Comparison of ENCODE assay signal across 11 mouse cellular contexts in the genomic region with DNA sequence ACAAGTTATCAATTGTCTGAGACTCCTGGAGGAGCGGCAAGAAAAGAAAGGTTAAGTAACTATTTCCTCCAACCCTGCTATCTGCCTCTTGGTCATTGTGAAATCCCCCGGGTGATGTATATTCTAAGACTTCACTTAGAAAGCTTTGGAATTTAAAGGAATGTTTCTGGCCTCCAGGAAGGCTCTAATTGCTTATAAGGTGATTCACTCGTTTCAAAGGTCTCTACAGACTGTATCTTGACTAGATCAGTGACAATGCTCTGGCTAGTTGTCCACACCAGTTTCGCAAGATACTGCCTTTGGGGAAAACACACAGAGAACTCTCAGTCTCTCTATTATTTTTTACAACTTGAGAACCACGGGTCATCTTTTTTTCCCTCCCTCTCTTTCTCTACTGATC. TPM values are rescaled to one million over a fixed set of nuclear protein-coding genes. Genes with fewer than 3 reads are reported as not detected.
DNase-seq lines count a peak whose midpoint lies in the region; ATAC-seq and TF ChIP-seq lines count a peak whose summit lies in the region.
"Had no signal": no experiment of that assay in that cellular context is flagged by ENCODE, and none has a peak within 500 bp of the region (broad histone marks: within the 10 kb centered on the region; RNA-seq: fewer than 3 reads in every experiment).

No protein-coding gene starts in this region.

- H3K9me3 ChIP-seq in lung, postnatal 0 days (ENCODE audit: low read length), result no peaks in the 10 kb centered on the region
- H3K9me3 ChIP-seq in midbrain, embryonic 15.5 days, result no peaks in the 10 kb centered on the region
- H3K9me3 ChIP-seq: forebrain, embryonic 13.5 days; heart, embryonic 13.5 days; limb, embryonic 12.5 days had no signal

- H3K4me2 ChIP-seq in lung, postnatal 0 days (replicated peaks; ENCODE audit: low read depth, low read length), result 0 out of 2 replicates have a peak overlapping the region, but pooled peaks have one; percentile 1
- H3K4me2 ChIP-seq in midbrain, embryonic 15.5 days, result no peak overlapping the region
- H3K4me2 ChIP-seq: forebrain, embryonic 13.5 days; heart, embryonic 13.5 days; limb, embryonic 12.5 days had no signal

- H3K27ac ChIP-seq in lung, postnatal 0 days (ENCODE audit: low read length), result 0 out of 2 replicates have a peak overlapping the region, but pooled peaks have one; percentile 8
- no peak overlapping the region for H3K27ac ChIP-seq in midbrain, embryonic 15.5 days
- H3K27ac ChIP-seq: forebrain, embryonic 13.5 days; heart, embryonic 13.5 days; limb, embryonic 12.5 days had no signal

- DNase-seq in lung, postnatal 0 days (ENCODE audit: low spot score), result peak; percentile 46
- DNase-seq in lung, postnatal 25 days (ENCODE audit: low spot score), result no peak
- DNase-seq in adipocyte (ENCODE audit: low spot score), result peak; percentile 52
- DNase-seq in yolk sac, embryonic 10.5 days (ENCODE audit: low spot score), result peak; percentile 56
- no peak for DNase-seq in cerebellum, adult 8-10 months
- DNase-seq in cerebellum, postnatal 10 days, result no peak

- H3K9ac ChIP-seq in lung, postnatal 0 days (replicated peaks; ENCODE audit: low read depth), result no peak overlapping the region
- H3K9ac ChIP-seq in midbrain, embryonic 15.5 days, result no peak overlapping the region
- H3K9ac ChIP-seq: forebrain, embryonic 13.5 days; heart, embryonic 13.5 days; limb, embryonic 12.5 days had no signal

- no peaks in the 10 kb centered on the region for H3K4me1 ChIP-seq in lung, postnatal 0 days (ENCODE audit: insufficient read depth, low read depth, low read length)
- no peaks in the 10 kb centered on the region for H3K4me1 ChIP-seq in midbrain, embryonic 15.5 days
- H3K4me1 ChIP-seq: forebrain, embryonic 13.5 days; heart, embryonic 13.5 days; limb, embryonic 12.5 days had no signal

- no peak for TF ChIP-seq EP300 in lung, postnatal 0 days (IDR thresholded peaks at IDR 0.05)

- TF ChIP-seq CTCF in lung, postnatal 0 days (IDR thresholded peaks at IDR 0.05), result no peak

- peak; percentile 23 for ATAC-seq in lung, postnatal 0 days
- ATAC-seq in inflammation-experienced regulatory T-cells, adult 6 months, result peak; percentile 29
- ATAC-seq in midbrain, embryonic 15.5 days (replicated peaks), result no peak
- ATAC-seq: forebrain, embryonic 13.5 days had no signal

- WGBS in lung, postnatal 0 days, result 32% methylated on average over 5 of the region's 5 CpGs
- 65% methylated on average over 5 of the region's 5 CpGs for WGBS in midbrain, embryonic 15.5 days

- no peaks in the 10 kb centered on the region for H3K36me3 ChIP-seq in lung, postnatal 0 days (ENCODE audit: insufficient read depth, low read length)
- H3K36me3 ChIP-seq in midbrain, embryonic 15.5 days (replicated peaks), result no peaks in the 10 kb centered on the region
- H3K36me3 ChIP-seq: heart, embryonic 13.5 days; limb, embryonic 12.5 days had no signal

- no peak overlapping the region for H3K4me3 ChIP-seq in lung, postnatal 0 days (ENCODE audit: low read depth, low read length)
- H3K4me3 ChIP-seq in midbrain, embryonic 15.5 days, result no peak overlapping the region
- H3K4me3 ChIP-seq: forebrain, embryonic 13.5 days; heart, embryonic 13.5 days; limb, embryonic 12.5 days had no signal

- H3K27me3 ChIP-seq in lung, postnatal 0 days (replicated peaks; ENCODE audit: insufficient read depth, low read length), result no peaks in the 10 kb centered on the region
- no peaks in the 10 kb centered on the region; the same call in 1 of the 2 replicates for H3K27me3 ChIP-seq in midbrain, embryonic 15.5 days (replicated peaks)
- H3K27me3 ChIP-seq: forebrain, embryonic 13.5 days; heart, embryonic 13.5 days; limb, embryonic 12.5 days had no signal

RNA-seq across cellular contexts. Expression of a gene that starts 12.7 kb away (rescaled TPM):
- polyA plus RNA-seq in lung, postnatal 0 days (2015; fragmentation: Nextera tagmentation; extraction: Ambion mirVana), result 3.9 and 4.8 TPM in 2 replicates
- 1 to 10 TPM; 3.0 to 4.6 (median 3.2) TPM for polyA plus RNA-seq in inflammation-experienced regulatory T-cells, adult 6 months (2017; shearing (Covaris generic))
- polyA plus RNA-seq in midbrain, embryonic 15.5 days (2015; fragmentation: Nextera tagmentation; extraction: Ambion mirVana), result 3.5 and 4.1 TPM in 2 replicates

RNA-seq across cellular contexts. Expression of a gene that starts 28.1 kb away (rescaled TPM):
- polyA plus RNA-seq in lung, postnatal 0 days (2015; fragmentation: Nextera tagmentation; extraction: Ambion mirVana), result 22.4 and 24.7 TPM in 2 replicates
- 10 to 100 TPM; 30.6 to 35.3 (median 31.2) TPM for polyA plus RNA-seq in inflammation-experienced regulatory T-cells, adult 6 months (2017; shearing (Covaris generic))
- 48.0 and 52.9 TPM in 2 replicates for polyA plus RNA-seq in midbrain, embryonic 15.5 days (2015; fragmentation: Nextera tagmentation; extraction: Ambion mirVana)

RNA-seq across cellular contexts. Expression of a gene that starts 44.9 kb away (rescaled TPM):
- 13.2 and 14.4 TPM in 2 replicates for polyA plus RNA-seq in lung, postnatal 0 days (2015; fragmentation: Nextera tagmentation; extraction: Ambion mirVana)
- 1 to 10 TPM; 3.5 to 9.7 (median 6.0) TPM for polyA plus RNA-seq in inflammation-experienced regulatory T-cells, adult 6 months (2017; shearing (Covaris generic))
- polyA plus RNA-seq in midbrain, embryonic 15.5 days (2015; fragmentation: Nextera tagmentation; extraction: Ambion mirVana), result 83.8 and 84.4 TPM in 2 replicates

RNA-seq across cellular contexts. Expression of a gene that starts 57.2 kb away (rescaled TPM):
- 91.3 and 105 TPM in 2 replicates for polyA plus RNA-seq in lung, postnatal 0 days (2015; fragmentation: Nextera tagmentation; extraction: Ambion mirVana)
- 100 to 1,000 TPM; 103 to 143 (median 127) TPM for polyA plus RNA-seq in inflammation-experienced regulatory T-cells, adult 6 months (2017; shearing (Covaris generic))
- 160 and 166 TPM in 2 replicates for polyA plus RNA-seq in midbrain, embryonic 15.5 days (2015; fragmentation: Nextera tagmentation; extraction: Ambion mirVana)

Comparison
In these comparisons a context has a peak if more than half of its experiments do, and no peak if none do; other contexts are left out.
1. DNase-seq: peak in lung, postnatal 0 days (single experiment), adipocyte (single experiment) and yolk sac, embryonic 10.5 days (single experiment); none in lung, postnatal 25 days (single experiment), cerebellum, adult 8-10 months (single experiment) and cerebellum, postnatal 10 days (0 of 2).